Mouse (Mus musculus): ENCODE measurements at regions not wholly inside any gene's neighbourhood (a gene's known extent, or its start where the extent isn't known, plus 50 kb on each side); places are given as distances from the start of the nearest gene placed in this dataset.

DNA sequence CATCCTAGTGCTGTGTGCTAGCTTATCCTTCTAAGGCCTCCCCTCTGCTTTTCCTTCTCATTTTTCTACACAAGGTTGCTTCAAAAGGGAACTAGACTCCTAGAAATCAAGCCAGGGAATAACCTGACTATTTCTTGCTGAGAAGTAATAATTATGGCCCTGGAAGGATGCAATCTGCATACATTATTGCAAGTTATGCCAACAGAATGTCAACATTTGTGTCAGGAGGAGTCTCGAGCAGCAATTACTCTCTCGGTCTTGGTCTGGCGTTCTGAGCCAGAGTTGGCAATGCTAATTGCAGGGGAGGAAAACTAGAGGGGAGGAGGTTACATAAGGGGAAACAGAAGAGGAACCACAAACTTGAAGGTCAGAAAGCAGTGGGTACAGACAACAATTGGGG is 441.3 kb upstream of the Brinp1 start:
- ATAC-seq (ENCODE audit: insufficient read depth, low FRiP score, low read depth) = no peak
- H3K4me2 ChIP-seq = no peak overlapping the region
- H3K27me3 ChIP-seq (replicated peaks) = no peaks in the 10 kb centered on the region
- no peaks in the 10 kb centered on the region for H3K36me3 ChIP-seq
- H3K9me3 ChIP-seq = no peaks in the 10 kb centered on the region
- H3K9ac ChIP-seq = no peak overlapping the region
- no peak overlapping the region for H3K4me3 ChIP-seq (replicated peaks)
- H3K4me1 ChIP-seq = no peaks in the 10 kb centered on the region
- WGBS = 83% methylated on average over 3 of the region's 3 CpGs
- no peak overlapping the region for H3K27ac ChIP-seq

DNA sequence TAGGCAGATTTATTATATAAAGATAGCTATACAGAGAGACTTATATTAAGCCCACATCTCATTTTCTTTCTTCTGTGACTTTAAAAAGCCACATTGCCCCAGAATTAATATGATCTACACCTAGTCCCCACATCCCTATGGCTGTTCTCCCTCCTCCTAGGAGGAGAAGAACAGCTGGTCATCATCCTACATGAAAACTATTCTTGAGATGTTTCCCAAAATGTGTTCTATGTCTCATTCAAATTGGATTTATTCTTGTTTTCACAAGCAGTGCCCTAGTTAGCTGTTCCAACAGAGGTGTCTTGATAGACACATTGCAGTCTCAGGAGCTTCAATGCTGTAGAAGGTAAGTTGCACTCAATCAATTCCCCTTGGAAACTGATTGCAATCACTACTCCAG is 429.1 kb upstream of the Brinp1 start:
- Histone ChIP-seq H3K4me1 (no peaks in the 10 kb centered on the region), H3K9me3 (no peaks in the 10 kb centered on the region), H3K9ac (no peak overlapping the region), H3K4me3 (replicated peaks) (no peak overlapping the region), H3K36me3 (no peaks in the 10 kb centered on the region), H3K4me2 (no peak overlapping the region), H3K27me3 (replicated peaks) (no peaks in the 10 kb centered on the region), H3K27ac (no peak overlapping the region)
- no peak for ATAC-seq (ENCODE audit: insufficient read depth, low FRiP score, low read depth)

DNA sequence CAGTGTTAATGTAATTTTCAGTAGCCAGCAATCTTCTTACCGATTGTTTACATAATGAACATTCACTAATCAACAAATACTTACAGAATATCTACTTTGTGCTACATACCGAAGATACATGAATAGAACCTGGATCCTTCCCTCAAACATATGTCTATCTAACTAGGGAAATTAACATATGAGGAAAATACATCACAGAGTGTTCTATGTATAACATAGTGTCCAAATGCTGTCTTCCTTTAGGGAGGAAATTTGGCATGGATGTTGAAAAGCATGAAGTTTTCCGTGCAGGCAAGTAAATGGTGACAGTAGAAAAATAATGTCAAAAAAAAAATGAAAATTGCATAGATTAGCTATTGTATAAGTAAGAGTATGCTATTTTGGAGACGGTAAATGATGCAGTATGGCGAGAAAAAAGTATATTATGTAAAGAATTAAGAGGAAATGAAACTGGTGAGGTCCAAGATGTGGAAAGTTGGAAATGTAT is 392.8 kb upstream of the Brinp1 start:
- H3K27ac ChIP-seq = no peak overlapping the region
- ATAC-seq (ENCODE audit: insufficient read depth, low FRiP score, low read depth) = no peak
- no peaks in the 10 kb centered on the region for H3K27me3 ChIP-seq (replicated peaks)
- H3K4me1 ChIP-seq = no peaks in the 10 kb centered on the region
- no peak overlapping the region for H3K4me3 ChIP-seq (replicated peaks)
- no peaks in the 10 kb centered on the region for H3K36me3 ChIP-seq
- H3K4me2 ChIP-seq = no peak overlapping the region
- no peak overlapping the region for H3K9ac ChIP-seq
- no peaks in the 10 kb centered on the region for H3K9me3 ChIP-seq
- WGBS = 79% methylated on average over 5 of the region's 5 CpGs

DNA sequence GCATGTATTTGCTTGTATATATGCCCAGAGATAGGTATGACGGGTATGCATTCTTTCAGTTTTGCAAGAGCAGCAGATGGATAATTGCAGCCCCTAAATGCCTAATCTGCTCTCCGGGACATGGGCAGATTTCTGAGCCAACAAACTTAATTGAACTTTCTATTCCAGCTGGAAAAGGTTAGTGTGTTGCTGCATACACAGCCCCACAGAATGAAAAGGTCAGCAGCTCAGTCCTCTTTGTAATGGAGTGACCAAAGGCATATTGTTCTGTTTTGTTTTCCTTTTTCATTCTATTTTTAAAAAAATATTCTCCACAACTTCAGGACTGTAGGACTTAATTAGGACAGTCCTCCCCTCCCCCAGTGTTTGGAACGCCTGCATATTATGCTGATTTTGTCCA is 373.4 kb upstream of the Brinp1 start:
- Histone ChIP-seq H3K36me3 (no peaks in the 10 kb centered on the region), H3K27ac (no peak overlapping the region), H3K4me1 (no peaks in the 10 kb centered on the region), H3K4me2 (no peak overlapping the region), H3K4me3 (replicated peaks) (no peak overlapping the region), H3K27me3 (replicated peaks) (no peaks in the 10 kb centered on the region), H3K9ac (no peak overlapping the region), H3K9me3 (no peaks in the 10 kb centered on the region)
- 56% methylated on average over 3 of the region's 3 CpGs for WGBS
- ATAC-seq (ENCODE audit: insufficient read depth, low FRiP score, low read depth) = no peak

Data from stomach, embryonic 15.5 days (tissue).